Mouse (Mus musculus): Measurements from ENCODE around the gene Bnipl. TPM values are rescaled to one million over a fixed set of nuclear protein-coding genes. Genes with fewer than 3 reads are reported as not detected.

Gene Bnipl
- polyA plus RNA-seq, 1 experiment from 2014 or later = not detected

DNA sequence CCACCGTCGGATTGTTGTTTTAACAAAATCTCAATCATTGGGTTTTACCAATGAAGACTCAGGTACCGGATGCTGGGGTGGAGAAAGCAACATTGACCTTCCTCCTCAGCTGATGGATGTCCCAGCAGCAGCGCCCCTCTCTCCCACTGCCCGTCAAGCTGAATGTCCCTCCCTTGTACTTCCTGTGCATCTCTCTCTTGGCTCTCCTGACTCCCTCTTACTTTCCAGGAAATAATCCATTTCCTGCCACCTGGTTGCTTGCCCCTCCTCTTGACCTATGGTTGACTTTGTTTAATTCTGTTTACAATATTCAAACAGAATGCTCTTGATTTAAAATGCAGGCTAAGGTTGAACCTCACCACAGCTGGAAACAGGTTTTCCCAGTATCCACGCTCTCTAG, 39.2 kb upstream of the Bnipl start:
- no peaks in the 10 kb centered on the region for H3K9me3 ChIP-seq (ENCODE audit: control insufficient read depth, low read length)
- H3K4me1 ChIP-seq (ENCODE audit: control insufficient read depth, insufficient read depth, low read depth, low read length) = no peaks in the 10 kb centered on the region
- H3K27me3 ChIP-seq (replicated peaks; ENCODE audit: control insufficient read depth, insufficient read depth, low read length) = no peaks in the 10 kb centered on the region
- no peak overlapping the region for H3K9ac ChIP-seq (ENCODE audit: low read depth, low read length)
- H3K4me3 ChIP-seq (ENCODE audit: low read length) = no peak overlapping the region
- ATAC-seq = no peak
- no peak overlapping the region for H3K4me2 ChIP-seq (ENCODE audit: low read length)
- H3K27ac ChIP-seq (ENCODE audit: low read depth, low read length) = no peak overlapping the region
- WGBS = 83% methylated on average over 6 of the region's 6 CpGs
- 0 out of 2 replicates have a peak, but pooled peaks cover 6% of the 10 kb centered on the region for H3K36me3 ChIP-seq (ENCODE audit: control insufficient read depth, insufficient read depth, low read length)

GRCm38 (mm10) chr3:95289419-95289818, 38.4 kb upstream of the Bnipl start:
- ATAC-seq = no peak
- peaks cover 4% of the 10 kb centered on the region; the same call in 1 of the 2 replicates for H3K4me1 ChIP-seq (ENCODE audit: control insufficient read depth, insufficient read depth, low read depth, low read length)
- no peak overlapping the region for H3K27ac ChIP-seq (ENCODE audit: low read depth, low read length)
- no peaks in the 10 kb centered on the region for H3K9me3 ChIP-seq (ENCODE audit: control insufficient read depth, low read length)
- H3K4me3 ChIP-seq (ENCODE audit: low read length) = no peak overlapping the region
- H3K9ac ChIP-seq (ENCODE audit: low read depth, low read length) = no peak overlapping the region
- WGBS = 90% methylated on average over 4 of the region's 4 CpGs
- no peak overlapping the region for H3K4me2 ChIP-seq (ENCODE audit: low read length)
- H3K27me3 ChIP-seq (replicated peaks; ENCODE audit: control insufficient read depth, insufficient read depth, low read length) = no peaks in the 10 kb centered on the region
- 0 out of 2 replicates have a peak, but pooled peaks cover 6% of the 10 kb centered on the region for H3K36me3 ChIP-seq (ENCODE audit: control insufficient read depth, insufficient read depth, low read length)

DNA sequence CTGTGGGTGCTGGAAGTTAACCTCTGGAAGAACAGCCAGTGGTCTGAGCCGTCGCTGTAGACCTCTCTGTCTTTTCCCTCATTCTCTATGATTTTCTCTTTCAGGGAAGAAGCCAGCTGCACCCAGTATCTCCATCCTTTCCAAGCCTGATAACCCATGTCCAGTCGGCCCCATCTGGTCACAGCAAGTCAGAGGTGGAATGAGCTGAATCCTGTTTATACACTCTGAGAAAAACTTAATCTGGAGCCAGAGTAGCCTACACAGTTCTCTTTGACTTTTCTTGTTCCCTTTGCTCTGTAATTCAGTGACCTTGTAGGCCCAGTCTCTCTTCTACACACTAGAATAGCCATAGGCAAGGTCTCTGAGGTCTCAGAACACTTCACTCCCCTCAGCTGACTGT, 36.5 kb upstream of the Bnipl start:
- Histone ChIP-seq H3K36me3 (ENCODE audit: control insufficient read depth, insufficient read depth, low read length) (0 out of 2 replicates have a peak, but pooled peaks cover 6% of the 10 kb centered on the region), H3K9me3 (ENCODE audit: control insufficient read depth, low read length) (no peaks in the 10 kb centered on the region), H3K27ac (ENCODE audit: low read depth, low read length) (no peak overlapping the region), H3K27me3 (replicated peaks; ENCODE audit: control insufficient read depth, insufficient read depth, low read length) (no peaks in the 10 kb centered on the region), H3K4me2 (ENCODE audit: low read length) (no peak overlapping the region), H3K4me1 (ENCODE audit: control insufficient read depth, insufficient read depth, low read depth, low read length) (peaks cover 13% of the 10 kb centered on the region), H3K4me3 (ENCODE audit: low read length) (no peak overlapping the region), H3K9ac (ENCODE audit: low read depth, low read length) (no peak overlapping the region)
- ATAC-seq = no peak
- 90% methylated on average over 3 of the region's 3 CpGs for WGBS

GRCm38 (mm10) chr3:95286510-95286909, 35.5 kb upstream of the Bnipl start:
- peaks cover 13% of the 10 kb centered on the region for H3K4me1 ChIP-seq (ENCODE audit: control insufficient read depth, insufficient read depth, low read depth, low read length)
- WGBS = 91% methylated on average over 7 of the region's 7 CpGs
- H3K4me2 ChIP-seq (ENCODE audit: low read length) = no peak overlapping the region

DNA sequence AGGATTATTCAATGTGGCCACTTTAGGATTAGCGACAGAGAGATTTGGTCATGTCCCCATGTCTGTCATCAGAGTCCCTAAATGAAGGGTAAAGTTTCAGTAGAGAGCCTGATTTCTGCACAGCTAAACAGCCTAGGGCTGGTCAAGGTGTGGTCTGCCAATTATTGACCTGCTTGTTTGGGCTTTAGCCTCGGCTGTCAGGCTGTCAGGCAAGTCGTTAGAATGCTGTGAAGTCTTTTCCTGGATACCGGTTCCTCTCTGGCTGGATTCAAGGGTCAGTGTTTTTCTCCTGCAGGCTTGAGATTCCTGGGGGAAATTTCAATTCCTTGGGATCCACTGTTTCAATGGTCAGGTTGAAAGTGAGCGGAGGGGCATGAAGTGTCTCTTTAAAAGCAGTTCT, 35.0 kb upstream of the Bnipl start:
- no peak overlapping the region for H3K9ac ChIP-seq (ENCODE audit: low read depth, low read length)
- 0 out of 2 replicates have a peak, but pooled peaks cover 6% of the 10 kb centered on the region for H3K36me3 ChIP-seq (ENCODE audit: control insufficient read depth, insufficient read depth, low read length)
- H3K9me3 ChIP-seq (ENCODE audit: control insufficient read depth, low read length) = no peaks in the 10 kb centered on the region
- whole genome bisulfite sequencing = 72% methylated on average over 5 of the region's 5 CpGs
- no peak overlapping the region for H3K27ac ChIP-seq (ENCODE audit: low read depth, low read length)
- H3K4me2 ChIP-seq (ENCODE audit: low read length) = no peak overlapping the region
- no peak for ATAC-seq
- H3K4me1 ChIP-seq (ENCODE audit: control insufficient read depth, insufficient read depth, low read depth, low read length) = peaks cover 13% of the 10 kb centered on the region
- H3K27me3 ChIP-seq (replicated peaks; ENCODE audit: control insufficient read depth, insufficient read depth, low read length) = no peaks in the 10 kb centered on the region
- H3K4me3 ChIP-seq (ENCODE audit: low read length) = no peak overlapping the region

More at GRCm38 (mm10) chr3:95286510-95286909, 35.5 kb upstream of the Bnipl start:
- no peak for ATAC-seq
- no peaks in the 10 kb centered on the region for H3K9me3 ChIP-seq (ENCODE audit: control insufficient read depth, low read length)
- no peak overlapping the region for H3K9ac ChIP-seq (ENCODE audit: low read depth, low read length)
- H3K27ac ChIP-seq (ENCODE audit: low read depth, low read length) = no peak overlapping the region
- no peak overlapping the region for H3K4me3 ChIP-seq (ENCODE audit: low read length)
- H3K27me3 ChIP-seq (replicated peaks; ENCODE audit: control insufficient read depth, insufficient read depth, low read length) = no peaks in the 10 kb centered on the region
- 0 out of 2 replicates have a peak, but pooled peaks cover 6% of the 10 kb centered on the region for H3K36me3 ChIP-seq (ENCODE audit: control insufficient read depth, insufficient read depth, low read length)

- Histone ChIP-seq H3K9me3 (ENCODE audit: control insufficient read depth, low read length) (no peaks in the 10 kb centered on the region), H3K4me2 (ENCODE audit: low read length) (no peak overlapping the region), H3K4me1 (ENCODE audit: control insufficient read depth, insufficient read depth, low read depth, low read length) (peaks cover 16% of the 10 kb centered on the region), H3K9ac (ENCODE audit: low read depth, low read length) (no peak overlapping the region), H3K36me3 (ENCODE audit: control insufficient read depth, insufficient read depth, low read length) (0 out of 2 replicates have a peak, but pooled peaks cover 6% of the 10 kb centered on the region), H3K27me3 (replicated peaks; ENCODE audit: control insufficient read depth, insufficient read depth, low read length) (no peaks in the 10 kb centered on the region), H3K4me3 (ENCODE audit: low read length) (no peak overlapping the region), H3K27ac (ENCODE audit: low read depth, low read length) (no peak overlapping the region)
- no peak for ATAC-seq
- WGBS = 95% methylated on average over 5 of the region's 5 CpGs
These were observed 34.4 kb upstream of the Bnipl start for GRCm38 (mm10) chr3:95285390-95285789.

- 89% methylated on average over 12 of the region's 12 CpGs for WGBS
- no peak overlapping the region for H3K9ac ChIP-seq (ENCODE audit: low read depth, low read length)
These were observed 33.7 kb upstream of the Bnipl start for GRCm38 (mm10) chr3:95284501-95285281.

DNA sequence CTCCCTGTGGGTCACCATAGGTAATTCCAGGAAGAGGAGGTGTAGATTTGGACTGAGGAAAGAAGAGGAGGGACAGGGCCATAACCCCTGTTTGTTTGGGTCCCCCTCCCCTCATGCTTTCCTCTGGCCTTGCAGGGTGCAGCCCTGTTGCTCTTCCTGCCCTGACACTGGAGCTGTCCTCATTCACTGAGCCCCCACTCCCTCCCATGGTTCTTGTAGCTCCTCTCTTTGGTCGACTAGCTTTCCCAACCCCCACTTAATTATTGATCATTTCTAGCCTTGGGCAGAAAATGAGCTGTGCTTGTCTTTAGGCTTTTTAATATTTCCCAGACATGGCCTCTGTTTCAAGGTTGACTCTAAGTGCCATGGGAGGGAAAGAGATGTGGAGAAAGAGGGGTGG, 33.1 kb upstream of the Bnipl start:
- no peak for ATAC-seq
- peak overlapping the region; percentile 85 for H3K9ac ChIP-seq (ENCODE audit: low read depth, low read length)
- H3K4me1 ChIP-seq (ENCODE audit: control insufficient read depth, insufficient read depth, low read depth, low read length) = peaks cover 18% of the 10 kb centered on the region
- H3K4me2 ChIP-seq (ENCODE audit: low read length) = peak overlapping the region; percentile 91
- WGBS = 14% methylated on average over 1 of the region's 1 CpGs
- no peak overlapping the region for H3K27ac ChIP-seq (ENCODE audit: low read depth, low read length)
- H3K27me3 ChIP-seq (replicated peaks; ENCODE audit: control insufficient read depth, insufficient read depth, low read length) = no peaks in the 10 kb centered on the region
- no peaks in the 10 kb centered on the region for H3K9me3 ChIP-seq (ENCODE audit: control insufficient read depth, low read length)
- peak overlapping the region; percentile 54 for H3K4me3 ChIP-seq (ENCODE audit: low read length)
- 0 out of 2 replicates have a peak, but pooled peaks cover 6% of the 10 kb centered on the region for H3K36me3 ChIP-seq (ENCODE audit: control insufficient read depth, insufficient read depth, low read length)

More at GRCm38 (mm10) chr3:95284501-95285281, 33.7 kb upstream of the Bnipl start:
- Histone ChIP-seq H3K4me1 (ENCODE audit: control insufficient read depth, insufficient read depth, low read depth, low read length) (peaks cover 16% of the 10 kb centered on the region), H3K36me3 (ENCODE audit: control insufficient read depth, insufficient read depth, low read length) (0 out of 2 replicates have a peak, but pooled peaks cover 6% of the 10 kb centered on the region), H3K27me3 (replicated peaks; ENCODE audit: control insufficient read depth, insufficient read depth, low read length) (no peaks in the 10 kb centered on the region), H3K4me2 (ENCODE audit: low read length) (peak overlapping the region; percentile 91), H3K27ac (ENCODE audit: low read depth, low read length) (no peak overlapping the region), H3K4me3 (ENCODE audit: low read length) (no peak overlapping the region), H3K9me3 (ENCODE audit: control insufficient read depth, low read length) (no peaks in the 10 kb centered on the region)
- ATAC-seq = no peak

- Histone ChIP-seq H3K4me3 (ENCODE audit: low read length) (peak overlapping the region; percentile 54), H3K27me3 (replicated peaks; ENCODE audit: control insufficient read depth, insufficient read depth, low read length) (no peaks in the 10 kb centered on the region), H3K36me3 (ENCODE audit: control insufficient read depth, insufficient read depth, low read length) (0 out of 2 replicates have a peak, but pooled peaks cover 4% of the 10 kb centered on the region), H3K9me3 (ENCODE audit: control insufficient read depth, low read length) (no peaks in the 10 kb centered on the region), H3K4me1 (ENCODE audit: control insufficient read depth, insufficient read depth, low read depth, low read length) (peaks cover 18% of the 10 kb centered on the region), H3K27ac (ENCODE audit: low read depth, low read length) (peak overlapping the region; percentile 95), H3K4me2 (ENCODE audit: low read length) (peak overlapping the region; percentile 91), H3K9ac (ENCODE audit: low read depth, low read length) (peak overlapping the region; percentile 85)
- ATAC-seq = no peak
- 4% methylated on average over 7 of the region's 7 CpGs for WGBS
These were observed 32.6 kb upstream of the Bnipl start for GRCm38 (mm10) chr3:95283589-95283941.

Data from hindbrain, embryonic 16.5 days (tissue).